Mouse (Mus musculus): ENCODE data around the gene Olfr1115. TPM values are rescaled to one million over a fixed set of nuclear protein-coding genes. Genes with fewer than 3 reads are reported as not detected.

Gene Olfr1115
- total RNA-seq (2023), result not detected

GRCm38 (mm10) chr2:87247713-87248112, at the start of gene Olfr1115:
Gene Olfr1115 (plus strand): TSS chr2:87248013.

GRCm38 (mm10) chr2:87208670-87209069, 39.1 kb upstream of the Olfr1115 start, which contains the start of gene Olfr1113:
Gene Olfr1113 (plus strand): TSS chr2:87208970.

GRCm38 (mm10) chr2:87267234-87267633, 19.4 kb downstream of the Olfr1115 start, which contains the start of gene Olfr1116:
Gene Olfr1116 (plus strand): TSS chr2:87267534.

Other genes starting within 250 kb of the Olfr1115 start
- gene Olfr1102, start 249.6 kb upstream of the Olfr1115 start, total RNA-seq (2023), result not detected
- gene Olfr1104, start 220.9 kb upstream of the Olfr1115 start, total RNA-seq (2023), result not detected
- not detected for gene Olfr1105, start 211.5 kb upstream of the Olfr1115 start, total RNA-seq (2023)
- gene Olfr1106, start 195.7 kb upstream of the Olfr1115 start, total RNA-seq (2023), result not detected
- not detected for gene Olfr1107, start 172.2 kb upstream of the Olfr1115 start, total RNA-seq (2023)
- gene Olfr1109, start 152.0 kb upstream of the Olfr1115 start, total RNA-seq (2023), result not detected
- not detected for gene Olfr259, start 133.4 kb upstream of the Olfr1115 start, total RNA-seq (2023)
- gene Olfr1110, start 107.7 kb upstream of the Olfr1115 start, total RNA-seq (2023), result not detected
- not detected for gene Olfr1111, start 95.4 kb upstream of the Olfr1115 start, total RNA-seq (2023)
- gene Olfr1112, start 60.2 kb upstream of the Olfr1115 start, total RNA-seq (2023), result not detected
- not detected for gene Olfr1113, start 39.0 kb upstream of the Olfr1115 start, total RNA-seq (2023)
- gene Olfr1116, start 19.5 kb downstream of the Olfr1115 start, total RNA-seq (2023), result not detected
- not detected for gene Olfr1118, start 59.6 kb downstream of the Olfr1115 start, total RNA-seq (2023)
- gene Olfr1120, start 106.8 kb downstream of the Olfr1115 start, total RNA-seq (2023), result not detected
- gene Olfr1121, start 121.9 kb downstream of the Olfr1115 start, total RNA-seq (2023), result not detected
- gene Olfr1122, start 137.8 kb downstream of the Olfr1115 start, total RNA-seq (2023), result not detected
- not detected for gene Olfr1123, start 168.6 kb downstream of the Olfr1115 start, total RNA-seq (2023)
- gene Olfr1124, start 182.3 kb downstream of the Olfr1115 start, total RNA-seq (2023), result not detected
- not detected for gene Olfr1126, start 205.9 kb downstream of the Olfr1115 start, total RNA-seq (2023)
- not detected for gene Pramel7, start 249.1 kb downstream of the Olfr1115 start, total RNA-seq (2023)